Mouse (Mus musculus): Measurements from ENCODE around the gene Stt3a.

Stt3a gene

GRCm38 (mm10) chr9:36716624-36717023 is 50.9 kb downstream of the Stt3a start:
- DNase-seq, result no peak

GRCm38 (mm10) chr9:36707304-36707703 is 60.2 kb downstream of the Stt3a start:
- DNase-seq, result no peak

GRCm38 (mm10) chr9:36705923-36706322 is 61.6 kb downstream of the Stt3a start:
- DNase-seq, result no peak

- no peak for DNase-seq
Measured at GRCm38 (mm10) chr9:36694276-36694675, 73.2 kb downstream of the Stt3a start.

GRCm38 (mm10) chr9:36692920-36693319 is 74.6 kb downstream of the Stt3a start, which contains the start of gene Acrv1:
Gene Acrv1, plus strand, starts transcription at chr9:36693220.
- no peak for DNase-seq

GRCm38 (mm10) chr9:36687329-36687728 is 80.2 kb downstream of the Stt3a start:
- DNase-seq, result peak in 1 of 2 experiments; percentile 25

GRCm38 (mm10) chr9:36681424-36681823 is 86.1 kb downstream of the Stt3a start:
- DNase-seq, result no peak

All from kidney, postnatal 36 days (tissue).